Comparison of ENCODE assay signal across 11 mouse cellular contexts in genomic region chr2:32787176-32787575, GRCm38 (mm10). TPM values are rescaled to one million over a fixed set of nuclear protein-coding genes. Genes with fewer than 3 reads are reported as not detected.
A peak's percentile ranks its signal among the peaks of the same experiment; 100 is the strongest.
DNase-seq lines count a peak whose midpoint lies in the region; ATAC-seq lines count a peak whose summit lies in the region.
"Had no signal": no experiment of that assay in that cellular context is flagged by ENCODE, and none has a peak within 500 bp of the region (broad histone marks: within the 10 kb centered on the region; RNA-seq: fewer than 3 reads in every experiment).

No protein-coding gene starts in this region.

- no peaks in the 10 kb centered on the region for H3K27me3 ChIP-seq in hindbrain, embryonic 11.5 days (ENCODE audit: control insufficient read depth, insufficient read depth, low read length)
- no peaks in the 10 kb centered on the region for H3K27me3 ChIP-seq in hindbrain, embryonic 10.5 days (ENCODE audit: insufficient read depth, poor library complexity, severe bottlenecking)
- H3K27me3 ChIP-seq: hindbrain, embryonic 15.5 days; neural tube, embryonic 15.5 days had no signal

- H3K4me3 ChIP-seq in hindbrain, embryonic 11.5 days (ENCODE audit: low read depth, low read length) = no peak overlapping the region
- H3K4me3 ChIP-seq in hindbrain, embryonic 10.5 days = no peak overlapping the region
- H3K4me3 ChIP-seq: erythroblast, embryonic 14.5 days; hindbrain, embryonic 15.5 days; neural tube, embryonic 15.5 days had no signal

- DNase-seq in hindbrain, embryonic 11.5 days (ENCODE audit: low spot score) = peak; percentile 41
- DNase-seq in hindbrain, embryonic 10.5 days (ENCODE audit: low spot score) = no peak
- peak; percentile 45 for DNase-seq in 3134 (ENCODE audit: extremely low read depth, insufficient read length, low spot score)
- peak; percentile 61 for DNase-seq in 416B (ENCODE audit: low read depth)
- DNase-seq in c-Kit-positive CD71-negative TER-119-negative erythroid progenitor cells, embryonic 14.5 days (ENCODE audit: low read depth) = peak; percentile 24
- no peak for DNase-seq in testis, postnatal 10 days (ENCODE audit: low spot score)
- no peak for DNase-seq in spleen, adult 18-20 months
- DNase-seq: gastrocnemius, postnatal 14 days had no signal

- no peaks in the 10 kb centered on the region for H3K36me3 ChIP-seq in hindbrain, embryonic 11.5 days (ENCODE audit: control insufficient read depth, insufficient read depth, low read length)
- H3K36me3 ChIP-seq in hindbrain, embryonic 10.5 days = peaks cover 31% of the 10 kb centered on the region

- ATAC-seq in hindbrain, embryonic 11.5 days (ENCODE audit: low FRiP score) = no peak

- H3K27ac ChIP-seq in hindbrain, embryonic 11.5 days (ENCODE audit: low read depth, low read length) = no peak overlapping the region
- H3K27ac ChIP-seq in hindbrain, embryonic 10.5 days = no peak overlapping the region
- H3K27ac ChIP-seq: hindbrain, embryonic 15.5 days; neural tube, embryonic 15.5 days had no signal

- WGBS in hindbrain, embryonic 11.5 days = 64% methylated on average over 6 of the region's 6 CpGs
- WGBS in hindbrain, embryonic 10.5 days = 61% methylated on average over 6 of the region's 6 CpGs

- no peak overlapping the region for H3K9ac ChIP-seq in hindbrain, embryonic 11.5 days (ENCODE audit: low read depth, low read length)
- H3K9ac ChIP-seq: hindbrain, embryonic 15.5 days; neural tube, embryonic 15.5 days had no signal

- H3K9me3 ChIP-seq in hindbrain, embryonic 11.5 days (ENCODE audit: control insufficient read depth, low read length) = no peaks in the 10 kb centered on the region
- no peaks in the 10 kb centered on the region for H3K9me3 ChIP-seq in hindbrain, embryonic 10.5 days
- H3K9me3 ChIP-seq: hindbrain, embryonic 15.5 days; neural tube, embryonic 15.5 days had no signal

- H3K4me1 ChIP-seq in hindbrain, embryonic 11.5 days (replicated peaks; ENCODE audit: control insufficient read depth, insufficient read depth, low read length) = no peaks in the 10 kb centered on the region
- peaks cover 13% of the 10 kb centered on the region for H3K4me1 ChIP-seq in hindbrain, embryonic 10.5 days (replicated peaks)

- no peak overlapping the region for H3K4me2 ChIP-seq in hindbrain, embryonic 11.5 days (replicated peaks; ENCODE audit: low read depth, low read length)
- H3K4me2 ChIP-seq: hindbrain, embryonic 15.5 days; neural tube, embryonic 15.5 days had no signal

RNA-seq across cellular contexts. Expression of gene Cfap157, which starts 2.9 kb away (rescaled TPM):
- 0.80 and 0.98 TPM in 2 replicates for polyA plus RNA-seq in hindbrain, embryonic 11.5 days (2014; fragmentation: Nextera tagmentation; extraction: Ambion mirVana)
- 1.1 and 1.2 TPM in 2 replicates for polyA plus RNA-seq in hindbrain, embryonic 10.5 days (2016; fragmentation: Nextera tagmentation; extraction: Ambion mirVana)
- polyA plus RNA-seq: erythroblast, embryonic 14.5 days had no signal

RNA-seq across cellular contexts. Expression of gene Ptrh1, which starts 11.6 kb away (rescaled TPM):
- polyA plus RNA-seq in hindbrain, embryonic 11.5 days (2014; fragmentation: Nextera tagmentation; extraction: Ambion mirVana) = 4.2 and 4.3 TPM in 2 replicates
- 5.7 and 7.2 TPM in 2 replicates for polyA plus RNA-seq in hindbrain, embryonic 10.5 days (2016; fragmentation: Nextera tagmentation; extraction: Ambion mirVana)
- polyA plus RNA-seq: erythroblast, embryonic 14.5 days had no signal

RNA-seq across cellular contexts. Expression of gene Ttc16, which starts 11.7 kb away (rescaled TPM):
- 0.22 and 0.34 TPM in 2 replicates for polyA plus RNA-seq in hindbrain, embryonic 11.5 days (2014; fragmentation: Nextera tagmentation; extraction: Ambion mirVana)
- polyA plus RNA-seq in hindbrain, embryonic 10.5 days (2016; fragmentation: Nextera tagmentation; extraction: Ambion mirVana) = 0.31 and 0.73 TPM in 2 replicates
- polyA plus RNA-seq: erythroblast, embryonic 14.5 days had no signal

RNA-seq across cellular contexts. Expression of gene Tor2a, which starts 30.1 kb away (rescaled TPM):
- 53.1 and 53.5 TPM in 2 replicates for polyA plus RNA-seq in hindbrain, embryonic 11.5 days (2014; fragmentation: Nextera tagmentation; extraction: Ambion mirVana)
- 56.9 and 61.6 TPM in 2 replicates for polyA plus RNA-seq in hindbrain, embryonic 10.5 days (2016; fragmentation: Nextera tagmentation; extraction: Ambion mirVana)

RNA-seq across cellular contexts. Expression of gene 6330409D20Rik, which starts 46.4 kb away (rescaled TPM):
- polyA plus RNA-seq in hindbrain, embryonic 11.5 days (2014; fragmentation: Nextera tagmentation; extraction: Ambion mirVana) = 2.3 and 3.0 TPM in 2 replicates
- 1.3 and 1.7 TPM in 2 replicates for polyA plus RNA-seq in hindbrain, embryonic 10.5 days (2016; fragmentation: Nextera tagmentation; extraction: Ambion mirVana)
- polyA plus RNA-seq: erythroblast, embryonic 14.5 days had no signal

Comparison
In these comparisons a context has a peak if more than half of its experiments do, and no peak if none do; other contexts are left out.
1. DNase-seq: peak in hindbrain, embryonic 11.5 days (single experiment), 3134 (single experiment), 416B (single experiment) and c-Kit-positive CD71-negative TER-119-negative erythroid progenitor cells, embryonic 14.5 days (single experiment); none in hindbrain, embryonic 10.5 days (single experiment), testis, postnatal 10 days (single experiment) and spleen, adult 18-20 months (0 of 2).